Mouse (Mus musculus): ENCODE measurements around the gene Aldh16a1. TPM values are rescaled to one million over a fixed set of nuclear protein-coding genes. Genes with fewer than 3 reads are reported as not detected.

Aldh16a1 gene
- total and polyA plus RNA-seq, 2 experiments from 2014 or later, result 22.8 to 40.1 TPM

- WGBS, result 20% methylated on average over 10 of the region's 10 CpGs
- 0 out of 2 replicates have a peak, but pooled peaks cover 6% of the 10 kb centered on the region for H3K4me1 ChIP-seq (ENCODE audit: control insufficient read depth, insufficient read depth)
- ATAC-seq (ENCODE audit: insufficient read depth, low read depth), result no peak
- no peak overlapping the region for H3K9ac ChIP-seq (replicated peaks; ENCODE audit: low read depth, low read length)
- peaks cover 76% of the 10 kb centered on the region for H3K27me3 ChIP-seq (ENCODE audit: control insufficient read depth, insufficient read depth, low read length)
- H3K36me3 ChIP-seq (replicated peaks; ENCODE audit: control insufficient read depth, insufficient read depth, low read length), result 0 out of 2 replicates have a peak, but pooled peaks cover 3% of the 10 kb centered on the region
- no peak overlapping the region for H3K4me3 ChIP-seq (ENCODE audit: low read depth, low read length)
- H3K4me2 ChIP-seq (ENCODE audit: low read depth, low read length), result no peak overlapping the region
- H3K27ac ChIP-seq (ENCODE audit: low read depth), result no peak overlapping the region
- TF ChIP-seq CTCF (IDR thresholded peaks at IDR 0.05; ENCODE audit: low read depth) (no peak), EP300 (IDR thresholded peaks at IDR 0.05; ENCODE audit: low read depth) (no peak)
- no peak for DNase-seq (ENCODE audit: low spot score)
- H3K9me3 ChIP-seq (replicated peaks; ENCODE audit: control insufficient read depth, low read length), result peaks cover 31% of the 10 kb centered on the region
Observed at GRCm38 (mm10) chr7:45166950-45167401, 12.6 kb upstream of the Aldh16a1 start.

- WGBS, result 58% methylated on average over 11 of the region's 11 CpGs
- ATAC-seq (ENCODE audit: insufficient read depth, low read depth) (no peak), DNase-seq (ENCODE audit: low spot score) (no peak)
- Histone ChIP-seq H3K4me2 (ENCODE audit: low read depth, low read length) (no peak overlapping the region), H3K27me3 (ENCODE audit: control insufficient read depth, insufficient read depth, low read length) (peaks cover 73% of the 10 kb centered on the region), H3K36me3 (replicated peaks; ENCODE audit: control insufficient read depth, insufficient read depth, low read length) (0 out of 2 replicates have a peak, but pooled peaks cover 3% of the 10 kb centered on the region), H3K27ac (ENCODE audit: low read depth) (no peak overlapping the region), H3K9ac (replicated peaks; ENCODE audit: low read depth, low read length) (no peak overlapping the region), H3K4me1 (ENCODE audit: control insufficient read depth, insufficient read depth) (0 out of 2 replicates have a peak, but pooled peaks cover 6% of the 10 kb centered on the region), H3K4me3 (ENCODE audit: low read depth, low read length) (no peak overlapping the region), H3K9me3 (replicated peaks; ENCODE audit: control insufficient read depth, low read length) (peaks cover 23% of the 10 kb centered on the region)
- TF ChIP-seq CTCF (IDR thresholded peaks at IDR 0.05; ENCODE audit: low read depth), result no peak
- TF ChIP-seq EP300 (IDR thresholded peaks at IDR 0.05; ENCODE audit: low read depth), result no peak
Observed at GRCm38 (mm10) chr7:45165701-45166100, 11.3 kb upstream of the Aldh16a1 start.

GRCm38 (mm10) chr7:45164833-45165232 is 10.4 kb upstream of the Aldh16a1 start:
- no peak overlapping the region for H3K9ac ChIP-seq (replicated peaks; ENCODE audit: low read depth, low read length)
- WGBS, result 33% methylated on average over 5 of the region's 5 CpGs
- 0 out of 2 replicates have a peak, but pooled peaks cover 6% of the 10 kb centered on the region for H3K4me1 ChIP-seq (ENCODE audit: control insufficient read depth, insufficient read depth)
- no peak overlapping the region for H3K27ac ChIP-seq (ENCODE audit: low read depth)
- peaks cover 73% of the 10 kb centered on the region for H3K27me3 ChIP-seq (ENCODE audit: control insufficient read depth, insufficient read depth, low read length)
- peaks cover 8% of the 10 kb centered on the region; the same call in 1 of the 2 replicates for H3K36me3 ChIP-seq (replicated peaks; ENCODE audit: control insufficient read depth, insufficient read depth, low read length)
- TF ChIP-seq EP300 (IDR thresholded peaks at IDR 0.05; ENCODE audit: low read depth), result no peak
- no peak for TF ChIP-seq CTCF (IDR thresholded peaks at IDR 0.05; ENCODE audit: low read depth)
- no peak overlapping the region for H3K4me2 ChIP-seq (ENCODE audit: low read depth, low read length)
- no peak overlapping the region for H3K4me3 ChIP-seq (ENCODE audit: low read depth, low read length)
- peaks cover 14% of the 10 kb centered on the region for H3K9me3 ChIP-seq (replicated peaks; ENCODE audit: control insufficient read depth, low read length)
- no peak for DNase-seq (ENCODE audit: low spot score)
- ATAC-seq (ENCODE audit: insufficient read depth, low read depth), result no peak

- Histone ChIP-seq H3K9ac (replicated peaks; ENCODE audit: low read depth, low read length) (peak within 1 kb of the TSS; percentile 32; the same call in 1 of the 2 replicates), H3K27me3 (ENCODE audit: control insufficient read depth, insufficient read depth, low read length) (peaks cover 64% of the 10 kb centered on the region), H3K27ac (ENCODE audit: low read depth) (no peak within 1 kb of the TSS), H3K4me1 (ENCODE audit: control insufficient read depth, insufficient read depth) (0 out of 2 replicates have a peak, but pooled peaks cover 6% of the 10 kb centered on the region), H3K4me3 (ENCODE audit: low read depth, low read length) (peak within 1 kb of the TSS; percentile 43), H3K9me3 (replicated peaks; ENCODE audit: control insufficient read depth, low read length) (peaks cover 5% of the 10 kb centered on the region), H3K36me3 (replicated peaks; ENCODE audit: control insufficient read depth, insufficient read depth, low read length) (peaks cover 7% of the 10 kb centered on the region; the same call in 1 of the 2 replicates), H3K4me2 (ENCODE audit: low read depth, low read length) (peak within 1 kb of the TSS; percentile 56)
- TF ChIP-seq EP300 (IDR thresholded peaks at IDR 0.05; ENCODE audit: low read depth) (no peak), CTCF (IDR thresholded peaks at IDR 0.05; ENCODE audit: low read depth) (no peak)
- ATAC-seq (ENCODE audit: insufficient read depth, low read depth) (no peak), DNase-seq (ENCODE audit: low spot score) (no peak)
- WGBS, result 3% methylated on average over 30 of the region's 41 CpGs
Observed at GRCm38 (mm10) chr7:45163735-45164490, 9.5 kb upstream of the Aldh16a1 start, which contains the start of gene Slc17a7. Slc17a7 (plus strand) TSS chr7:45163949.

- H3K36me3 ChIP-seq (replicated peaks; ENCODE audit: control insufficient read depth, insufficient read depth, low read length), result peaks cover 7% of the 10 kb centered on the region; the same call in 1 of the 2 replicates
- no peak overlapping the region; the same call in 1 of the 2 replicates for H3K4me3 ChIP-seq (ENCODE audit: low read depth, low read length)
- H3K27me3 ChIP-seq (ENCODE audit: control insufficient read depth, insufficient read depth, low read length), result peaks cover 56% of the 10 kb centered on the region
- TF ChIP-seq EP300 (IDR thresholded peaks at IDR 0.05; ENCODE audit: low read depth), result no peak
- no peak for TF ChIP-seq CTCF (IDR thresholded peaks at IDR 0.05; ENCODE audit: low read depth)
- H3K27ac ChIP-seq (ENCODE audit: low read depth), result no peak overlapping the region
- no peaks in the 10 kb centered on the region for H3K9me3 ChIP-seq (replicated peaks; ENCODE audit: control insufficient read depth, low read length)
- no peak for DNase-seq (ENCODE audit: low spot score)
- 0 out of 2 replicates have a peak, but pooled peaks cover 6% of the 10 kb centered on the region for H3K4me1 ChIP-seq (ENCODE audit: control insufficient read depth, insufficient read depth)
- H3K9ac ChIP-seq (replicated peaks; ENCODE audit: low read depth, low read length), result no peak overlapping the region
- H3K4me2 ChIP-seq (ENCODE audit: low read depth, low read length), result no peak overlapping the region
- no peak for ATAC-seq (ENCODE audit: insufficient read depth, low read depth)
- WGBS, result 73% methylated on average over 9 of the region's 9 CpGs
Observed at GRCm38 (mm10) chr7:45162996-45163615, 8.7 kb upstream of the Aldh16a1 start.

Data from heart, postnatal 0 days (tissue).